Mouse (Mus musculus) forebrain, embryonic 11.5 days (tissue): Measurements from ENCODE around the gene Nim1k. TPM values are rescaled to one million over a fixed set of nuclear protein-coding genes. Genes with fewer than 3 reads are reported as not detected.
"Not testable (repeated sequence)": the region's sequence is repeated elsewhere in the genome, so short reads cannot be mapped to it uniquely, and the experiment has no call there.

Experiments used
- ATAC-seq: fragments of 200-750 bp; cut with Nextera tagmentation; replicated peaks from 2 replicates; pipeline ENCODE4 v1.8.0; 2017; ENCODE audit warnings: moderate TSS enrichment; ENCODE audit not compliant: low FRiP score
- DNase-seq: peaks from one replicate; pipeline ENCODE4 v3.0.0-alpha.2; 2017; ENCODE audit warnings: low spot score
- H3K27ac ChIP-seq: fragments of 300-500 bp; sonication (generic); 2 replicates; pipeline ENCODE4 v1.5.1; 2014; ENCODE audit warnings: low read depth, low read length
- H3K27me3 ChIP-seq: fragments of 300-500 bp; sonication (generic); 2 replicates; pipeline ENCODE4 v1.6.1; 2014; ENCODE audit warnings: mild to moderate bottlenecking, low read length, mixed read lengths; ENCODE audit not compliant: control insufficient read depth, insufficient read depth
- H3K36me3 ChIP-seq: fragments of 300-500 bp; sonication (generic); 2 replicates; pipeline ENCODE4 v1.6.1; 2014; ENCODE audit warnings: mild to moderate bottlenecking, low read length, moderate library complexity, mixed read lengths; ENCODE audit not compliant: control insufficient read depth, insufficient read depth
- H3K4me1 ChIP-seq: fragments of 300-500 bp; sonication (generic); replicated peaks from 2 replicates; pipeline ENCODE4 v1.6.1; 2014; ENCODE audit warnings: low read length, mixed read lengths; ENCODE audit not compliant: control insufficient read depth, insufficient read depth
- H3K4me2 ChIP-seq: fragments of 300-500 bp; sonication (generic); 2 replicates; pipeline ENCODE4 v1.6.1; 2014; ENCODE audit warnings: low read depth, mild to moderate bottlenecking, low read length, moderate library complexity, mixed read lengths; ENCODE audit not compliant: severe bottlenecking
- H3K4me3 ChIP-seq: fragments of 300-500 bp; sonication (generic); 2 replicates; pipeline ENCODE4 v1.5.1; 2014; ENCODE audit warnings: low read depth, low read length
- H3K9ac ChIP-seq: fragments of 300-500 bp; sonication (generic); 2 replicates; pipeline ENCODE4 v1.6.1; 2014; ENCODE audit warnings: low read length
- H3K9me3 ChIP-seq: fragments of 300-500 bp; sonication (generic); 2 replicates; pipeline ENCODE4 v1.6.1; 2016; ENCODE audit warnings: low read length, mixed read lengths; ENCODE audit not compliant: control insufficient read depth
- WGBS: fragments of 180-500 bp; shearing (Covaris S2); extraction: QIAGEN DNeasy Blood & Tissue Kit; methylation state at CpG from one replicate; pipeline ENCODE4 v1.1.7; 2014; 5-methylcytosine and 5-hydroxymethylcytosine counted together
- polyA plus RNA-seq: library from polyadenylated mRNA; unstranded; fragments of >200 nt; fragmentation: Nextera tagmentation; extraction: Ambion mirVana; gene quantifications from 2 replicates; pipeline ENCODE4 v1.2.1, GENCODE M21; 2014

The Nim1k gene
- polyA plus RNA-seq, 1 experiment from 2014 or later = 5.8 TPM

- no peaks in the 10 kb centered on the region; the same call in 1 of the 2 replicates for H3K36me3 ChIP-seq
- peak within 1 kb of the TSS; percentile 68 for H3K4me2 ChIP-seq
- H3K27me3 ChIP-seq = no peaks in the 10 kb centered on the region
- peak within 1 kb of the TSS; percentile 94 for H3K9ac ChIP-seq
- H3K4me3 ChIP-seq = peak within 1 kb of the TSS; percentile 95
- under 1% methylated on average over 59 of the region's 59 CpGs for WGBS
- no peaks in the 10 kb centered on the region; the same call in 1 of the 2 replicates for H3K4me1 ChIP-seq
- peak within 1 kb of the TSS; percentile 96 for H3K27ac ChIP-seq
- peak; percentile 99 for ATAC-seq
- no peaks in the 10 kb centered on the region for H3K9me3 ChIP-seq
- DNase-seq = peak; percentile 100
Measured at GRCm38 (mm10) chr13:119690039-119690728, 65.5 kb downstream of the Nim1k start, which contains the start of gene Hmgcs1. Gene Hmgcs1, plus strand, starts transcription at chr13:119690379.

DNA sequence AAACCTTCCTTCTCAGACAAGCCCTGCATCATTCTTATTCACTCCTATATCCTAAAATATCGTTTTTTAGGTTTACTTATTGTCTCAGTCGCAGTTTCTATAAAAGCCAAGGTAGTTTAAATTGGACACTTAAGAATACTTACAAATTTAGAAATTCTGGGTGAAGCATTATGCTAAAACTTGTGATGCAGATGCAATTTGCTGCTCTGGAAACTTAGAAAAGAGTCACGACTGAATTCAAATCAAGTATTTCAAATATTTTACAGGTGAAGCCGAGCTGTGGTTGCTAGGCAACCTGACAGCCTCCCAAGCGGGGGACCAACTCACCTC is 66.0 kb downstream of the Nim1k start:
- DNase-seq (no peak), ATAC-seq (no peak)
- Histone ChIP-seq H3K27ac (peak overlapping the region; percentile 64; the same call in 1 of the 2 replicates), H3K36me3 (no peaks in the 10 kb centered on the region; the same call in 1 of the 2 replicates), H3K4me2 (peak overlapping the region; percentile 46; the same call in 1 of the 2 replicates), H3K9ac (no peak overlapping the region), H3K27me3 (no peaks in the 10 kb centered on the region), H3K9me3 (no peaks in the 10 kb centered on the region), H3K4me1 (no peaks in the 10 kb centered on the region; the same call in 1 of the 2 replicates), H3K4me3 (peak overlapping the region; percentile 95)
- 9% methylated on average over 5 of the region's 5 CpGs for WGBS

DNA sequence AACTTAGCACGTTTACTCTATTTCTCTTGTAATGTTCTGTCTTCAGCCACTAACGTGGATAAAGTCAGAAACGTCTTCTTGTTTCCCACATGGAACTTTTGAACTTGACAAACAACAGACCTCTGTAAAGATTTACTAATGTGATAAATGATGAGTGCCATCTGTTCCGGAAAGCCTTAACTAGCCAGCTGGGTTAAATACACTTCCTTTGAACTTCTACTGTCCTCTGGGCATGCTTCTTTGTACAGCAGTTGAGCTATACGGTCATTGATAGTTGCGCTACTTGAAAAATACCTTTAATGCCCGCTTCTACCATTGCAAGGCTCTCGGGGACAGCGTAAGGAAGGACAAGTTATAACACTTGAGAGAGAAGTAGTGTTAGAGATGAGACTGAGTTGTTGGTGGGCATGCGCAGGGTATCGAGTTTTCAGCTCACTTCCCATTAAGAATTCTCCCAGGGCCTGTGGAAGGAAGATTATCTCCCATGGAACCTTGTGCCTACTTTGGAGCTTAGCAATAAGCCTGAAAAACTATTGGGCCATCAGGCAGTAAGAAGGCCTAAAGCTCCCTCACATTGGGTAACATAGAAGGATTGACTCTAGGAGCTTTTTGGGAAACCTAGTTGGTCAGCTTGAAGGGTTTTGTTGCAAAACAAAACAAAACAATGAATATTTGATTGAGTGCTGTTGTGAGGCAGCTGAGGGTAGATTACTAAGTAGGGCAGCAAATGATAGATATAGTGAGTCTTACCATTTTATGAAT is 71.1 kb downstream of the Nim1k start:
- ATAC-seq (no peak), DNase-seq (no peak)
- H3K9ac ChIP-seq = no peak overlapping the region
- H3K4me2 ChIP-seq = no peak overlapping the region
- H3K27me3 ChIP-seq = no peaks in the 10 kb centered on the region
- no peak overlapping the region for H3K4me3 ChIP-seq
- H3K27ac ChIP-seq = no peak overlapping the region
- no peaks in the 10 kb centered on the region for H3K36me3 ChIP-seq
- H3K9me3 ChIP-seq = no peaks in the 10 kb centered on the region
- H3K4me1 ChIP-seq = no peaks in the 10 kb centered on the region; the same call in 1 of the 2 replicates
- WGBS = 87% methylated on average over 11 of the region's 11 CpGs

DNA sequence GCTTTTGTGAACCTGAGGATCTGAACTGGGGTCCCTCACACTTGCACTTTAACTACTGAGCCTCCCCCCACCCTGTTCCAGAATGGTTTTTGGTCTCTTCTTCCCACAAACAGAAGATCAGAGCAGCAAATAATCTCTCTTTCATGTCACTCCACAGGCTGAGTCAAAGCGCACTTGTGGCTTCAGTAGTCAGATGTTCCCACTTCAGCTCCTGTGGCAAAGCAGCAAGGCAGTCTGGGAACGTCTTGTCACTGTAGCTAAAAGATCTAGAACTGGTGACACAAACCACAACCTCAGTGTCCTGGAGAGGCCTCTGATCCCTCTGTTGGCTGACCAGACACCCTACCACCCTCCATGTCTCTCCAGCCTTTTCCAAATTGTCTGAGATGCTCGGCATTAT is 74.5 kb downstream of the Nim1k start:
- Histone ChIP-seq H3K36me3 (no peaks in the 10 kb centered on the region), H3K9ac (no peak overlapping the region), H3K27ac (no peak overlapping the region), H3K9me3 (no peaks in the 10 kb centered on the region), H3K4me2 (no peak overlapping the region), H3K4me3 (no peak overlapping the region), H3K27me3 (no peaks in the 10 kb centered on the region), H3K4me1 (no peaks in the 10 kb centered on the region)
- WGBS = 75% methylated on average over 3 of the region's 3 CpGs
- ATAC-seq (no peak), DNase-seq (no peak)

DNA sequence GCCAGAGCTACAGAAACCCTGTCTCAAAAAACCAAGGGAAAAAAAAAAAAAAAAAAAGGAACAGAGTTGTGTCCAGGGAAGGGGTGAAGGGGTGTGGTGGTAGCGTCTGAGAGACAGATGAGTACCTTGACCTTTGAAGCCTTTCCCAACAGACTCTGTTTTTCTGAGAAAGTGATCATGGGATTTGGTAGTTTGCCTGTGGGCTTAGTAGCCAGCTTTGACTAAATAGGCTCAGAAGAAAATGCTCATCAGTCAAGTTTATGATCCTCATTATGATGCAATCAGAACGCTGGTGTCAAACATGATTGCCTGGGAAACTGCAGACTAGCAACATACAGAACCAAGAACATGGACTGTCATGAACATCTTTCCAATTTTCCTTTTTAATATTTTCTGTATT is 76.0 kb downstream of the Nim1k start:
- Histone ChIP-seq H3K4me3 (no peak overlapping the region), H3K27me3 (no peaks in the 10 kb centered on the region), H3K9me3 (no peaks in the 10 kb centered on the region), H3K4me2 (no peak overlapping the region), H3K36me3 (no peaks in the 10 kb centered on the region), H3K9ac (no peak overlapping the region), H3K4me1 (no peaks in the 10 kb centered on the region), H3K27ac (no peak overlapping the region)
- 85% methylated on average over 2 of the region's 2 CpGs for WGBS
- ATAC-seq = no peak
- no peak for DNase-seq

DNA sequence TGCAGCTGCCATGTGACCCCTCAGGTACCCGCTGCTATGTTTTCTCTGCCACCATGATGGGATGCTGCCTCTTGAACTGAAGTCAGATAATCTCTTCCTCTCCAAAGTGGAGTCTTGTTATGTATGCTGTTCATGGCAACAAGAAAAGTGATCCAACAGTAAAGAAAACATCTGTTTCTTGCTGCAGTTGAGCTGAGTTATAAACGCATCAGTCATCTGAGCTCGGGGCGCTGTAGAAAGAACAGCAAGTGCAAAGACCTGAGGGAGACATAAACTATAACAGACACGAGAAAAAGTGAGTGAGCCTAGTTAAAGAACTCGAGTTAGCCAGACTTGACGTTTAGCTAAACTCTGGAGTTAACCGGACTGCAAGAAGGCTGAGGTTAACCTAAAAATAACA is 76.9 kb downstream of the Nim1k start:
- Histone ChIP-seq H3K27ac (no peak overlapping the region), H3K4me1 (no peaks in the 10 kb centered on the region), H3K9ac (no peak overlapping the region), H3K4me2 (no peak overlapping the region), H3K9me3 (no peaks in the 10 kb centered on the region), H3K36me3 (no peaks in the 10 kb centered on the region), H3K27me3 (no peaks in the 10 kb centered on the region), H3K4me3 (no peak overlapping the region)
- WGBS = 90% methylated on average over 8 of the region's 8 CpGs
- ATAC-seq (no peak), DNase-seq (no peak)

DNA sequence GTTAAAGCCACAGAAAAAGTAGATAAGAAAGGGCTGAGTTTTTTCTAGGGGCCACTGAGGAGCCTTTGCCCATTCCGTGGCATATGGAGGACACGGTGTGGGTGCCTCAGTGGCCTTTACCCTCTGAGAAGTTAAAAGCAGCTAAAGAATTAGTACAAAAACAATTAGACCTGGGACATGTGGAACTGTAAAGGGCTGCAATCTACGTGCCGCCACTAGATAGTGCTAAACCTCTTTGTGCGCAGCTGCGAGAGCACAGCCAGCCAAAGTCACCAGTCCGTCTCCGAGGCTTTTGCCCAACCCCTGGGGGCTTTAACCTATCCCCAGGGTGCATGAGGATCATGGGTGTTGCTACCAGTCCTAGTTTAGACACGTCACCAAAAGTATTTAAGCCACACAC is 94.3 kb downstream of the Nim1k start:
- not testable (repeated sequence) for DNase-seq, H3K27ac ChIP-seq, H3K4me3 ChIP-seq, ATAC-seq, H3K36me3 ChIP-seq, H3K4me2 ChIP-seq, H3K9me3 ChIP-seq, H3K27me3 ChIP-seq, H3K9ac ChIP-seq, H3K4me1 ChIP-seq
- 77% methylated on average over 4 of the region's 9 CpGs for WGBS
